Mouse (Mus musculus) heart, embryonic 13.5 days (tissue): ENCODE measurements around the gene Atp6v1g3. TPM values are rescaled to one million over a fixed set of nuclear protein-coding genes. Genes with fewer than 3 reads are reported as not detected.
A peak's percentile ranks its signal among the peaks of the same experiment; 100 is the strongest.

Experiments
- ATAC-seq: fragments of 200-750 bp; cut with Nextera tagmentation; 2 replicates; pipeline ENCODE4 v1.8.0; 2017; ENCODE audit warnings: moderate TSS enrichment; ENCODE audit not compliant: insufficient number of reproducible peaks, low FRiP score, low TSS enrichment; ENCODE audit errors: extremely low read depth
- H3K27ac ChIP-seq: fragments of 300-500 bp; sonication (generic); replicated peaks from 2 replicates; pipeline ENCODE4 v1.5.1; 2015; ENCODE audit warnings: moderate library complexity, mild to moderate bottlenecking, inconsistent platforms
- H3K27me3 ChIP-seq: fragments of 300-500 bp; sonication (generic); replicated peaks from 2 replicates; pipeline ENCODE4 v1.6.1; 2015; ENCODE audit warnings: mild to moderate bottlenecking, inconsistent platforms
- H3K36me3 ChIP-seq: fragments of 300-500 bp; sonication (generic); 2 replicates; pipeline ENCODE4 v1.6.1; 2015; ENCODE audit warnings: mild to moderate bottlenecking, inconsistent platforms
- H3K4me1 ChIP-seq: fragments of 300-500 bp; sonication (generic); 2 replicates; pipeline ENCODE4 v1.6.1; 2015; ENCODE audit warnings: inconsistent platforms
- H3K4me2 ChIP-seq: fragments of 300-500 bp; sonication (generic); 2 replicates; pipeline ENCODE4 v1.6.1; 2015; ENCODE audit warnings: inconsistent platforms, mild to moderate bottlenecking, moderate library complexity
- H3K4me3 ChIP-seq: fragments of 300-500 bp; sonication (generic); 2 replicates; pipeline ENCODE4 v1.5.1; 2015; ENCODE audit warnings: moderate library complexity, mild to moderate bottlenecking, inconsistent platforms
- H3K9ac ChIP-seq: fragments of 300-500 bp; sonication (generic); 2 replicates; pipeline ENCODE4 v1.6.1; 2015; ENCODE audit warnings: inconsistent platforms, mild to moderate bottlenecking, moderate library complexity
- H3K9me3 ChIP-seq: fragments of 300-500 bp; sonication (generic); 2 replicates; pipeline ENCODE4 v1.6.1; 2016; ENCODE audit warnings: inconsistent platforms
- WGBS: fragments of 180-500 bp; shearing (Covaris S2); methylation state at CpG from one replicate; pipeline ENCODE4 v1.1.7; 2015; ENCODE audit warnings: mixed read lengths; 5-methylcytosine and 5-hydroxymethylcytosine counted together
- polyA plus RNA-seq: library from polyadenylated mRNA; unstranded; fragments of >200 nt; fragmentation: Nextera tagmentation; extraction: Ambion mirVana; gene quantifications from 2 replicates; pipeline ENCODE4 v1.2.1, GENCODE M21; 2015

Gene Atp6v1g3
- not detected in 2 replicates for polyA plus RNA-seq

DNA sequence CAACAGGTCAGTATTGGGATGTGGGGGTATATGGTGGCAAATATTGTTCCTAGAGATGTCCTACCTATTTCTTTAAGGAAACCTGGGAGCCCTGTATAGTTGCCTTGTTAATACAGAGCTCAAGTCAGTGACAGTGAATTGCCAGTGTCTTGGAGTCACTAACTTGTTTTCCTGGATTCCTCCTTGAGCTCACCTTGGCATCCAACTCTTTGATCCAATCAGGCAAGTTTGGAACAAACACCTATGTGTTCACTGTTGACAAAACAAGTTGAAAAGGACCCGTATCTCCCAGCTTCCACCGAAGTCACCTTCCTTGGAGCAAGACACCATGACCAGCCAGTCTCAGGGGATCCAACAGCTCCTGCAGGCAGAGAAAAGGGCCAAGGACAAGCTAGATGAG is at the start of gene Atp6v1g3:
Gene Atp6v1g3 (plus strand): TSS at position 301 of the 400 bp plus-strand sequence.
- Histone ChIP-seq H3K4me3 (no peak within 1 kb of the TSS), H3K27ac (no peak within 1 kb of the TSS), H3K9me3 (no peaks in the 10 kb centered on the region), H3K36me3 (no peaks in the 10 kb centered on the region), H3K9ac (no peak within 1 kb of the TSS), H3K27me3 (no peaks in the 10 kb centered on the region), H3K4me1 (no peaks in the 10 kb centered on the region), H3K4me2 (no peak within 1 kb of the TSS)
- 81% methylated on average over 2 of the region's 2 CpGs for WGBS
- no peak for ATAC-seq

GRCm38 (mm10) chr1:138233051-138233450 is 40.5 kb upstream of the Atp6v1g3 start:
- H3K4me2 ChIP-seq = no peak overlapping the region
- no peaks in the 10 kb centered on the region for H3K36me3 ChIP-seq
- ATAC-seq = no peak
- no peak overlapping the region for H3K4me3 ChIP-seq
- no peaks in the 10 kb centered on the region for H3K4me1 ChIP-seq
- peaks cover 3% of the 10 kb centered on the region for H3K9me3 ChIP-seq
- no peak overlapping the region for H3K27ac ChIP-seq
- no peak overlapping the region for H3K9ac ChIP-seq
- no peaks in the 10 kb centered on the region for H3K27me3 ChIP-seq

DNA sequence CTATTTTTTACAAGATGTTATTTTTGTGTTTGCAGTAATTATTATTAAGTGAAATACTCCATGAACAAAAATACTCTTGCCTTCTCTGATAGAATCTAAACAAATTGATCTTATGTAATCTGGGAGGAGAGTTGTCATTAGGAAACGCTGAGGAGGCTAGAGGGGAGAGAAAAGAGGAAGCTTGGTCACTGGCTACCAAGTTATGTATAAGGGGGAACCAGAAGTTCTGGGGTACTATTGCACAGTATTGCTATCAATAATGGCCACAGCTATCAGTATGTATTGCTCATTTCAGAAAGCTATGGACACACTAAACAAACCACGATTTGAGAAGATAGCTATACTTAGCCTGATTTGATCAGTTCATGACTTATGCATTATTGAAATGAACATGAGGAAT is 36.3 kb upstream of the Atp6v1g3 start:
- H3K4me3 ChIP-seq = no peak overlapping the region
- H3K4me2 ChIP-seq = no peak overlapping the region
- no peak overlapping the region for H3K27ac ChIP-seq
- no peaks in the 10 kb centered on the region for H3K27me3 ChIP-seq
- H3K36me3 ChIP-seq = no peaks in the 10 kb centered on the region
- no peak for ATAC-seq
- H3K4me1 ChIP-seq = no peaks in the 10 kb centered on the region
- no peaks in the 10 kb centered on the region for H3K9me3 ChIP-seq
- no peak overlapping the region for H3K9ac ChIP-seq
- 66% methylated on average over 2 of the region's 2 CpGs for whole genome bisulfite sequencing

DNA sequence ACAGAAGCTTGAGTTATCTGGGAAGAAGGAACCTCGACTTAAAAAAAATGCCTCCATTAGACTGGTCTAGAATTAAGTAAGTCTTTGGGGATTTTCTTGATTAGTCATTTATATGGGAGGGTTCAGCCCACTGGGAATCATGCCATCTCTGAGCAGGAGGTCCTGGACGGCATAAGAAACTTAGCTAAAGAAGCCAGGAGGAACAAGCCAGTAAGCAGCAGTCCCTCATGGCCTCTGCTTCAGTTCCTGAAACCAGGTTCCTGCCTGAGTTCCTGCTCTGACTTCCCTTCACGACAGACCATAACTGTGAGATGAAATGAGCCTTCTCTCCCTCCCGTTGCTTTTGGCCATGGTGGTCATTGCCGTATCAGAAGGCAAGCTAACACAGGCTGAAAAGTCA is 29.6 kb upstream of the Atp6v1g3 start:
- no peak overlapping the region for H3K9ac ChIP-seq
- no peaks in the 10 kb centered on the region for H3K36me3 ChIP-seq
- ATAC-seq = no peak
- H3K4me3 ChIP-seq = no peak overlapping the region
- no peaks in the 10 kb centered on the region for H3K27me3 ChIP-seq
- H3K9me3 ChIP-seq = peaks cover 3% of the 10 kb centered on the region; the same call in 1 of the 2 replicates
- 45% methylated on average over 5 of the region's 5 CpGs for WGBS
- peak overlapping the region; percentile 62 for H3K27ac ChIP-seq
- H3K4me1 ChIP-seq = peaks cover 7% of the 10 kb centered on the region
- H3K4me2 ChIP-seq = no peak overlapping the region

- Histone ChIP-seq H3K27ac (peak overlapping the region; percentile 62; the same call in 1 of the 2 replicates), H3K9me3 (peaks cover 4% of the 10 kb centered on the region; the same call in 1 of the 2 replicates), H3K4me3 (no peak overlapping the region), H3K27me3 (no peaks in the 10 kb centered on the region), H3K36me3 (no peaks in the 10 kb centered on the region), H3K9ac (no peak overlapping the region), H3K4me1 (peaks cover 7% of the 10 kb centered on the region), H3K4me2 (peak overlapping the region; percentile 24)
- no peak for ATAC-seq
- 39% methylated on average over 7 of the region's 7 CpGs for WGBS
Measured at GRCm38 (mm10) chr1:138244485-138244884, 29.1 kb upstream of the Atp6v1g3 start.

GRCm38 (mm10) chr1:138245103-138245502 is 28.4 kb upstream of the Atp6v1g3 start:
- Histone ChIP-seq H3K27ac (peak overlapping the region; percentile 62; the same call in 1 of the 2 replicates), H3K27me3 (no peaks in the 10 kb centered on the region), H3K9ac (no peak overlapping the region), H3K36me3 (no peaks in the 10 kb centered on the region), H3K4me1 (peaks cover 7% of the 10 kb centered on the region), H3K9me3 (peaks cover 4% of the 10 kb centered on the region; the same call in 1 of the 2 replicates), H3K4me2 (peak overlapping the region; percentile 24; the same call in 1 of the 2 replicates), H3K4me3 (no peak overlapping the region)
- ATAC-seq = no peak
- 42% methylated on average over 4 of the region's 4 CpGs for WGBS

DNA sequence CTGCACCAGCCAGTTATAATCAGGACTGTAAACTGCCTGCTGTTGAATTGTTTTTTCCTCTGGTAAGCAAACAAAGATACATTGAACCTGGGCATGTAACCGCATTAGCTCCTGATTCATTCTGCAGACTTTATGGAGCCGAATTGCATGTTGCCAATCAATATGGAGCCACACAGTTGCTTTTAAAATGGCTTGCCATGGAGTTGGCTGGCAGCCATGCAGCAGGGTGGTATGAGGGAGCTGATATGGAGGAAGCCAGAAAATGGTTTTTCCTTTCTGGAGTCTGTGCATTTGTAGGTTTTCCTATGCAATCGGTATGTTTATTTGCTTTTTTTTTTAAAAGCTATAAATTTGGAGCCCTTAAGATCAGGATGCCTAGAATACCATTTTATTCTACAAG is 28.0 kb upstream of the Atp6v1g3 start:
- Histone ChIP-seq H3K4me2 (no peak overlapping the region), H3K9me3 (peaks cover 4% of the 10 kb centered on the region; the same call in 1 of the 2 replicates), H3K9ac (no peak overlapping the region), H3K27me3 (no peaks in the 10 kb centered on the region), H3K27ac (peak overlapping the region; percentile 62; the same call in 1 of the 2 replicates), H3K4me1 (peaks cover 7% of the 10 kb centered on the region), H3K4me3 (no peak overlapping the region), H3K36me3 (no peaks in the 10 kb centered on the region)
- ATAC-seq = no peak
- 62% methylated on average over 3 of the region's 3 CpGs for WGBS

DNA sequence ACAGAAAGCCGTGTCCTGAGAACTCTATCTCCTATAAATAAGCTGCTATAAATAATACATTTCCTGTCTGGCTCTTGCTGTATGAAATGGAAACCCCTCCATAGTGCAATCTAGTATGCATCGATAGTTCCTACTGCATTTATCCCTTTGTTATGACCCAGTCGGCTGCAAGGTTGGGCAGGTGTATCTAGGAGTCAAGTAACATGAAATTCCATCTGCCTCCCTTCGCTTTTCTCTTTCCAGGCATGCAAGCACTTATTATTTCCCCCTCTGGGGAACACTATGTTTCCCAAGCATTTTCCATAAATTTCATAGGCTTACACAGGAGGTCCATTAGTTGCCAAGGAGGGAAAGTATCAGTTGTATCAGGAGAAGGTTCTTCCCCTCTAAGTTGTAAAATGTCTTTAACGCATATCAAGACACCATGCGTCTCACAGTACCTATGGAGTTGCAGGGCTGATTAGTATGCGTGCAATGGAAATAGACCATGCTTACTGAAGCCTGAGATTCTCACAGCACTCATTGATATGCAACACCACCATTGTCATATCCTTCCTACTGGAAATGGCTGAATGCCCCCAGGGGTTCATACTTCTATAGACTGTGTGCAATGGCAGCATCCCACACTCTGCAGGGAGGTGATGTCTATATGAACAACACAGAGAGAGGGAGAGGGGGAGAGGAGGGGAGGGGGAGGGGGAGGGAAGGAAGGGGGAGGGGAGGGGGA is 26.9 kb upstream of the Atp6v1g3 start:
- Histone ChIP-seq H3K36me3 (no peaks in the 10 kb centered on the region), H3K4me3 (no peak overlapping the region), H3K27me3 (no peaks in the 10 kb centered on the region), H3K9ac (no peak overlapping the region), H3K27ac (no peak overlapping the region), H3K4me2 (no peak overlapping the region), H3K9me3 (peaks cover 4% of the 10 kb centered on the region; the same call in 1 of the 2 replicates), H3K4me1 (peaks cover 7% of the 10 kb centered on the region)
- no peak for ATAC-seq
- WGBS = 72% methylated on average over 7 of the region's 7 CpGs

DNA sequence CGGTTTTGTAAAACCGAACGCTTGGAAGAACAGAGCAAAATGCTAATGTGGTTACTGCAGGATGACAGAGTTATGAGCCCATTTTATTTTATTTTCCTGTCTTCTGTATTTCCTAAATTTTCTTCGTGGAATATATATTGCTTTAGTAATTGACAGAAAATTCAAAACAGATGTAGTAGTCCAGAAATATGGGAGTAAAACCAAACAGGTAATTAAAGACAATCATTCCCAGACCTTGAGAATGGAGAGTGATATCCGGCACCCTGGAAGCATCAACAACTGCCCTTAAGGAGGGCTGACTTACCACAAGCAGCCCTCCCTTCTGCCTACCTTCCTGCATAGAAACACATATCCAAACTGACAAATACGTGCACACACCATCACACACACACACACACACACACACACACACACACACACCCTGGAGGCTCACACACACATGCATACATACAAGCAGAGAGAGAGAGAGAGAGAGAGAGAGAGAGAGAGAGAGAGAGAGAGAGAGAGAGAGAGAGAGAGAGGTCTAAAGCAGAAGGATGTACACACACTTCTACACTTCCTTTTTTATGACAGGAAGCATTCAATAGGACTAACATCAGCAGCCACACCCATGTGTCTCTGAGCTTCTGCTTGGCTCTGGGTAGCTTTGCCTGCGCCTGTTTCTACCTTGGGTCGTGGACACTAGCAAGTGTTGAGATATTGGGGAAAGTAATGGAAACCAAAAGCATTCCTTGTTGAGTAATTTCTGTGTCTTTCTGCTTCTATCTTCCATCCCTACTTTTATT is 25.6 kb upstream of the Atp6v1g3 start:
- Histone ChIP-seq H3K4me3 (no peak overlapping the region), H3K9ac (no peak overlapping the region), H3K4me1 (peaks cover 7% of the 10 kb centered on the region), H3K36me3 (no peaks in the 10 kb centered on the region), H3K27ac (no peak overlapping the region), H3K4me2 (no peak overlapping the region), H3K27me3 (no peaks in the 10 kb centered on the region), H3K9me3 (peaks cover 4% of the 10 kb centered on the region; the same call in 1 of the 2 replicates)
- WGBS = 76% methylated on average over 8 of the region's 8 CpGs
- no peak for ATAC-seq

DNA sequence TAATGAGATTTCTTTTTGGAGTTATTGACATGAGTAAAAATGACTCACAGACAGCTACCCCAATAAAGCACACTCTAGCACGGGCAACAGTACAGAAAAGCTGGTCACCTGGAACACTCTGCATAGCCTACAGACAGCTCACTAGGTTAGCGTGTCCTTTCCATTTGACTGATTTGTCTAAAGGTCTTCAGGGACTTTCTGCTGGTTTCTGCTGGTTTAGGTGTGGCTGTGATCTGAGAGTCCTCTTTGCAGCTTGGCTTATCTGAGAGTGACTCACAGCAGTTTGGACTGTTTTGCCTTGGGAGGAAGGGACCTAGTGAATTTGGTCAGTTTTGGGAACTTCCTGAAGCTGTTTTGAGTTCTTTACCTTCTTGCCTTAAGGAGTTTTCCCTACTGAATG is 24.8 kb upstream of the Atp6v1g3 start:
- no peak for ATAC-seq
- H3K9ac ChIP-seq = no peak overlapping the region

DNA sequence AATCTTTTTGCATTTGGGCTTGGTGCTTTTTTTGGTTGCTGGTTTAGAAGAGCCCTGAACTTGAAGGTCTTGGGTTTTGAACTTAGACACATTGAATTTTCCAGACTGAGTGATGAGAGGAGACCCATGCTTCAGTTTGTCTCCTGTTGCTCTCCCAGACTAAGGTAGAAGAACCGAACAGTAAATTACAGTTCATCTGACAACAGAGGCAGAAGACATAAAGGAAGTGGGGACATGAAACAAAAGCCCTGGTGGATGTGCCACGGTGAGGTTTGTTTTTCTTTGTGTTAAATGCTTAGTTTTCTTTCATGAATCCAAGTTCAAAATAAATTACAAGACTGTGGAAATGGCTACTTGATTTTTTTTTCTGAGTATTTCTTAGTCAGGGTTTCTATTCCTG is 22.6 kb upstream of the Atp6v1g3 start:
- ATAC-seq = no peak
- H3K27me3 ChIP-seq = no peaks in the 10 kb centered on the region
- H3K9me3 ChIP-seq = peaks cover 4% of the 10 kb centered on the region; the same call in 1 of the 2 replicates
- H3K36me3 ChIP-seq = no peaks in the 10 kb centered on the region
- H3K27ac ChIP-seq = no peak overlapping the region
- H3K4me3 ChIP-seq = no peak overlapping the region
- H3K9ac ChIP-seq = no peak overlapping the region
- 55% methylated on average over 2 of the region's 2 CpGs for WGBS
- H3K4me1 ChIP-seq = no peaks in the 10 kb centered on the region
- no peak overlapping the region for H3K4me2 ChIP-seq

More for the DNA sequence above, 24.8 kb upstream of the Atp6v1g3 start:
- H3K4me2 ChIP-seq = no peak overlapping the region
- H3K36me3 ChIP-seq = no peaks in the 10 kb centered on the region
- peaks cover 4% of the 10 kb centered on the region; the same call in 1 of the 2 replicates for H3K9me3 ChIP-seq
- H3K4me1 ChIP-seq = peaks cover 7% of the 10 kb centered on the region
- H3K4me3 ChIP-seq = no peak overlapping the region
- 87% methylated on average over 2 of the region's 2 CpGs for WGBS
- no peak overlapping the region for H3K27ac ChIP-seq
- no peaks in the 10 kb centered on the region for H3K27me3 ChIP-seq
